Mouse (Mus musculus) hematopoietic stem cell, adult 5-6 weeks (primary cell): ENCODE results near the gene Lrrc8b. TPM values are rescaled to one million over a fixed set of nuclear protein-coding genes. Genes with fewer than 3 reads are reported as not detected.

Experiments used
- ATAC-seq, 2 experiments: fragments of 125-278 bp in 1 of 2; replicated peaks in 1 of 2; 2 replicates each; pipeline ENCODE4 v1.8.0; 2016 to 2017; ENCODE audit warnings: inconsistent platforms in 2 of 2, mild to moderate bottlenecking in 2 of 2, moderate number of reproducible peaks in 2 of 2, low read depth in 1 of 2, moderate TSS enrichment in 1 of 2; ENCODE audit not compliant: low FRiP score in 2 of 2, poor library complexity in 2 of 2, severe bottlenecking in 2 of 2, insufficient read depth in 1 of 2, low TSS enrichment in 1 of 2
- total RNA-seq: library from RNA; stranded (forward); fragments of 172-1452, 232-1000 nt; gene quantifications from 2 replicates; pipeline ENCODE4 v1.2.3, GENCODE M21; 2017

Gene Lrrc8b
- total RNA-seq, 1 experiment from 2014 or later = 10.4 TPM

DNA sequence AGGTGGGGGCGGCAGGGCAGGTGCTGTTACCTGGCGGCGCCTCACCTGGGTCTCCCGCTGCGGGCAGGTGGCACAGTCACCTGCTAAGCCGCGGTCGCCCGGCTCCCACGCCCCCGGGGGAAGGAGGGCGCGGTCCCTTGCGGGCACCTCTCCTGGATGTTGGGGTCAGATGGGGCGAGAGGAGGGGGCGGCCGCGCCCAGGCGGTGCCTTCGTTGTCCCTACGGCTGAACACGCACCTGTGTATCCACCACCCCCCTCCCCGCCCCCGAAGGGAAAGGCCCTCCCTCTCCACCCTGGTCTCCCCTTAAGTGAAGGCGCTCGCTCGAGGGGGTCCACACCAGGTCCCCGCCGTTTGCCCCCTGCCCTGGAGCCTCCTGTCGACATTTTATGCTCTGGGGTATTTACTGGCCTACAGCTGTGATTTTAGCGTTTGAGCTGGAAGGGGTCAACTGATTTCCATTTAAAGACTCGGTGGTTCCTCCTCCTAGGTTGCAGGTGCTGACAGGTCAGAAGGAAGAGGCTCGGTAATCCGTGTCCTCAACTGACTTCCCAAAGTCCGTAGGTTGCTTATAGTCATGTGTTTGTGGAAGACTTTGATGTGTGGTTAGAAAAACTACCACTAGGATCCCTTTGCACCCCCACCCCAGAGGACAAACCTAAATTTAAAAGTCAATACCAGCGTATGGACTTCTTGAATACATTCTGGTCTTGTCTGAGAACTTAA, 538 bp downstream of the Lrrc8b start:
- no peak; a peak in 1 of 4 replicates for ATAC-seq

DNA sequence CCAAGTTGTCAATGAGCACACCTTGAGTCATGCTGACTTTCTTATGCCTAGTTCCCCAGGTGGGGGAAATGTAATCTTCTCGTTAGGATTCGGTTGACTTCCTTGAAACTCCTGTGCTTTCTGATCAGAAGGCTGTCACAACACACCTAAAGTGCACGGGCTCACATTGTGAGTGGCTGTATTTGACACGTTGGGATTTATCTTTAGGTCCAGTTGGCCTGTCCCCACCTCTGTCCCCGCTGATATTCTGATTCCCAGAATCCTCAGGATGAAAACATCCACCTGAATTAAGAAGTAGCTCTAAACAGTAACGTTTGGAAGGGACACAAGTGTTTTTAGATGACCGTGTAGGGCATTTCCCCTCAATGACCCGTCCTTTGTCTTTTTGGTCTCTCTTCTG, 1.6 kb downstream of the Lrrc8b start:
- ATAC-seq = no peak

DNA sequence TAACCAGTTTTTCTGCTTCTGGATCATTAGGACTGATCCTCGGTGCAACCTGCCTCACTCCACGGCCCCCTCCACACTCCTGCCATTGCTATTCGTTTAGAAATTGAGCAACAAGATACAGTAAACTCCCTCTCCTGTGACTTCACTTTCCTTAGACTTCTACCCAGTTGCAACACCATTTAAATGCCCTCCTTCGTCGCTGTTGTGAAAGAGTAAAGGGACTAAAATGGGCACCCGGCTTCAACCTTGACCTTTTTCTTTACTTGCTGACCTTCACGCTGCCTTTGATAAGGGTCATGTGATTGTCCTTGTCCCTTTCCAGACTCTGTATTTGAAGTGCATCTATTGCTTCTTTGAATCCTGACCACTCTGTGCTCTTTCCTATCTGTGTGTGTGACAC, 2.8 kb downstream of the Lrrc8b start:
- ATAC-seq = peak in 1 of 2 experiments; percentile 22; a peak in 1 of 4 replicates

DNA sequence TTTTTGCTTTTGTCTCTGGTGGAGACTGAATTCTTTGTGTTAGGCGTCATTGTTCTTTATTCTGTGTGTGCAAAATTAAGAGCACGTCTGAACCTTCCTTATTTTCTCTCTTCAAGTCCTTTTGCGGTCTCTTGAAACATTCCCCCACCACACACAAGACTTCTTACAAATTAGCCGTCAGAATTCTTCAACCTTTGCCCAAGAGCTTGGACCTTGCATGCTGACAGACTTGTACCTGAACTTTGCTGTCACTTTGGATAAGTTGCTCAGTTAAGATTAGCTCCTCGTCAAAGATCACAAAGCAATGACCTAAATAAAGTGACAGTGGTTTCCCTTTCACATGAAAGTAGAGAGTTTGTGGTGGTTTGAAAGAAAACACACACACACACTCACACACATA, 3.3 kb downstream of the Lrrc8b start:
- no peak for ATAC-seq

DNA sequence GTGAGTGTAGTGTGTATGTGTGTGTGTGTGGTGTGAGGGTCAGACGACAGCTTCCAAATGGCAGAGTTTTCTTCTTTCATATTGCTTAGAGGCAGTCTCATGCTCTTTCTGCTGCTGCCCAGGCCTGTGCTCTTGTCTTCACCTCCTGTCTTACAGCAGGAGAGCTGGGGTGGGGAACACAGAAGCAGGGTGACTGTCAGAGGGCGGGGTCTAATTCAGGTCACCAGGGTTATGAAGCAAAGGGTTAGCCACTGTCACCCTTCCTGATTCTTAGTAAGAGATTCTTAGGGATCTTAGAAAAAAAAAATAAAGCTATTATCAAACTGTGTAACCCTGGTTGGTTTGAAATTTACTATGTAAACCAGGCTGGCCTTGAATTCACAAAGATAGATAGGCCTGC, 10.0 kb downstream of the Lrrc8b start:
- ATAC-seq = no peak

DNA sequence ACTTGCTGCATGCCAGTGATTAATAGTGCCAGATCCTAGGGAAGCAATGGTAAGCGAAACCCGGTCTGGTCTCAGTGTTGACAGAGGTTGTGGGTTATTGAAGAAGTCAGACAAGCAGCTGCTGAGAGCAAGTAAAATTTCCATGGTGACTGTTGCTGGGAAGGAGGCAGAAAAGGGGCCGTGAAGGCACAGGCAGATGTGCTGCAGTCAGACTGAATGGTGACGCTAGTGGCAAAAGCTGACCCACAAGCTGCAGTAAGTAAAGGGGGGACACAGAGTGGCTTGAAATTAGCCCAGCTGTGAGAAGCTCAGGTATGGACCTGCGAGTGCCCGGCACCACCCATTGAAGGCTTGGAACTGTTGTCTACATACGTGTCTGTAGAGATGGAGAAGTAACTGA, 11.8 kb downstream of the Lrrc8b start:
- no peak for ATAC-seq

DNA sequence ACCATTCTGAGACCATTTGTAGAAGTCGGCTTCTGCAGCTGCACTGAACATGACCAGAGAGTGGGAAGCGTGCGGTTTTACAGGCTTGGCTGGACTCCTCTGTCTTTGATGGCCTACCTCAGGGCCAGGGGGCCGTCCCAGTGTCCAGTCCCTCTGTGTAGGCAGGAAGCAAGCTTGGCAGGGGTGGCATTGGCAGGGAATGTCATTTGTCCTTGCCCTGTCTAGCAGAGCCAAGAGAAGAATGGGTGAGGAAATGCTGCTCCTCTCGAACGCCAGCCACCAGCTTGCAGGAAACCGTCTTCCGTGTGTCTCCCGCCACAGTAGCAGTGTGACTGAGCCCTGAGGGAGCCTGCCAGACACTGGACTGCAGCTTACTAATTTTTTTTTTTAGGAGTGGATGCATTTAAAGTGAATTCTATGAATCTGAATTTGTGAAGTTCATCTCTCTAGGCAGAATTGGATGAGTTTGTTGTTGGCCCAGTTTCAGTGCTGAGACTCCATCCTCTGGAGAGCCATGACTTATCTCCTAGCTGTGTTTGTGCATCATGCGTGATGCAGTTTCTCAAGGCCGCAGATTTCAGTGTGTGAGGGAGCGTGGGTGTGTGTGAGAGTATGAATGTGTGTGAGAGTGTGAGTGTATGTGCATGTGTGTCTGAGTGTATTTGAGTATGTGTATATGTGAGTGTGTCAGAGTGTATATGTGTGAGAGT, 12.8 kb downstream of the Lrrc8b start:
- peak; percentile 50 to 53; a peak in 2 of 4 replicates for ATAC-seq

DNA sequence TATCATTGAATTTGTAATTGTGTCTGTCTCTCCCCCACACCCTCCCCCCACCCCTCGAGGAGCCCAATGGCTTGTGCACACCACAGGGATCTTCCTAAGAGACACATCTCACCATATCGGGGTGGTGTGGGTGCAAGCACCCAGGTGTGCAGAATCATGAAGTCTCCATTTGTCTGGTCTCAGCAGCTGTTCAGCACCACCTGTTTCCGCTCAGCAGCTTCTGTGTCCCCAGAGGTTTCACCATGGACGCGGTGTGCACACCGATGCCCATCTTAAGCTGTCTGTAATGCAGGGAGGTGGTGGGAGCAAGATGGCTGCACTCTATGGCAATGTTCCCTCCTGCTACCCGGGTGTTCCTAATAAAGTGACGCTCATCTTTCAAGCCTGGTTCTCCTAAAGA, 14.6 kb downstream of the Lrrc8b start:
- ATAC-seq = no peak

DNA sequence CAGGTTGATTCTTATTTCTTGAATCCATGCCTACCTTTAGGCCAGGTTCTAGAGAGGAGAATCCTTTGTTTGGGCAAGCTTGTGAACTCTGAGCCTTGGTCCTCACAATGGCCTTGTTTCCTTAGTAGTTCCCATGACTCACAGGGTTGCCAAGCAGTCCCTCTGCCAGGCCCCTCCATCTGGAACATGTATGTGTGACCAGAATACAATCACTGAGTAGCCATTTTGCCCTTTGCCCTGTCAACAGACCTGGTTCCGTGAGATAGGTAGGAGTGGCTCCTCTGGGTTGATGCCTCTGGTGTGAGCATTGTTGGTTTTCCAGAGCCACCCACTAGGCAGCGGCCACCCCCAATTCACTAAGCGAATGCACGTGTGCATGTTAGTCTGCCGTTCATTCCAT, 24.0 kb downstream of the Lrrc8b start:
- ATAC-seq = no peak

DNA sequence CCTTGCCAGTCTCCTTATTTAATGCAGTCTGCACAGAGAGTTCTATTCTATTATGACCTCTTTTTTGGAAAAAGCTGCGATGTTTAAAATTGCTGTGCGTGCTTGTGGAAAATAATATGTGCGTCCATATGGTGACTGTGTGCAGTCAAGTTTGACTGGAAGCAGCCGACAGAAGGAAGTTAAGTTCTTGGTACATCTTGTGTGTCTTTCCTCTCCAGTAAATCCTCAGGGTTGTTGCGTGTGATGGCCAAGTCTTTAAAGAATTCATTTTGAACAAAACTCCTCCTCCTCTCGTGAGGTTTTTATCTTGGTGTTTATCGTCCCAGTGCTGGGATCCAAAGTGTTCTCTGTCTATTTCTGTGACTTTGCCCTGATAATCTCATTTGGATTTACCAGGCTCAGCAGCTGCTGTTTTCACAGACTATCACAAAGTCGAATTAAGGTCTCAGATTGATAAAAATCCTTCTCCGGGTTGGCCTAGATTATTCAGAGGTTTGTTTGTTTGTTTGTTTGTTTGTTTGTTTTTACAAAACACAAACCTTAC, 25.5 kb downstream of the Lrrc8b start:
- ATAC-seq = no peak

DNA sequence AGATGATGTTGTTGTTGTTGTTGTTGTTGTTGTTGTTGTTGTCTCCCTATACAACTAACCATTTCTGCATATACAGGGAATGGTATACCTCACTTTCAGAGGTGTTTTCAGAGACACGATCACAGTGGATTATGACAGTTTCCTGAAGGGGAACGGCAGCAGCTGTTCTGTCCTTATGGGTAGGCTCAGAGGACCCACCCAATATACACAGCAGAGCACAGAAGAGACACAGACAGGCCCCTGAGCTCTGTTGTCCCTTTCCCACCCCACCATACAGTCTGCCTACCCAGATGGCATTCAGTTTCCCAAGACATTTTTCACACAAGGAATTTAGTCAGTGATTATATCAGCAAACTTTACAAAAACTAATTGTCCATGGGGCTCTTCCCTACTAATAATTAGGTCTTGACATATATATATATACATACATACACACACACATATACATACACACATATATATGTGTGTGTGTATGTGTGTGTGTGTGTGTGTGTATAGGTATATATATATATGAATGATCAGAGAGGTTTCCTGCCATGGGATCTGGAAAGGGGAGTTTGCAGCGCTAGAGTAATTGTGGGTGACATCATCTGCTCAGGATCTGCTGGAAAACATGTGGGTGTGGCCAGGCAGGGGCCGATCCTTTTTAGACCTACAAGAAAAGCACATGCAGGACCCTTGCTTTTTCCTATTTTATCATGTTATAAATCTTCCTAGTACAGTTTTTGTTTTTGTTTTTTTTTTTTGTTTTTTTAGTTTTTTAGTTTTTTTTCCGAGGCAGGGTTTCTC, 26.8 kb downstream of the Lrrc8b start:
- ATAC-seq = no peak

DNA sequence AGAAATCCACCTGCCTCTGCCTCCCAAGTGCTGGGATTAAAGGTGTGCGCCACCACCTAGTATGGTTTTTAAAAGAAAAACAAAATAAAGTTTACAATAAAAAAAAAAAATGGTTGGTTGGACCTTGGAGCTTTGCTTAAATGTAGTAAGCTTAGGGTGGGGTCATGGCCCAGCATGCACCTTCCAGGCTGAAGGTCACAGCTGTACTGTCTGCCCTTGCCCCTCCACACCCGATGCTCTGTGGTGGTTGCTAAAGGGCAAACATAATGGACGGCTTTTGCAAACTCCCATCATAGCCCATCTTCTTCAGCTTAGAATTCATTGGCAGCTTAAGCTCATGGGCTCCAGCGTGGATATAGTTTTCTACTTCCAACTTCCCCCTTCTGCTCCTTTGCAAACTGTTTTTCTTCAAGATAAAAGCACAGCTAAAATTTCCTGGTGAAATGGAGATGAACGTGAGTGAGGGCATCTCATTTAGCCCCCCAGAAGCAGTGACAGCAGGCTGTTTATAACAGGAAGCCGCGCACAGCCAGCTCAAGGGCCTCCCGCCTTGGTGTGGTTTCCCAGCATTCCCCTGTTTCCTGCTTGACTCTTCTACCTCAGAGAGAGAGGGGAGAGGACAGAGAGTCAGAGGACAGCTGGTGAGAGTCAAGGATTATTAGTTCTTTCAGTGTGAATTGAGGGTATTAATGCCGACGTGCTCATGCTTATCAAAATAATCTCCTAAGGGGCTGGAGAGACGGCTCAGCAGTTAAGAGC, 27.7 kb downstream of the Lrrc8b start:
- peak; percentile 90 to 92 for ATAC-seq

DNA sequence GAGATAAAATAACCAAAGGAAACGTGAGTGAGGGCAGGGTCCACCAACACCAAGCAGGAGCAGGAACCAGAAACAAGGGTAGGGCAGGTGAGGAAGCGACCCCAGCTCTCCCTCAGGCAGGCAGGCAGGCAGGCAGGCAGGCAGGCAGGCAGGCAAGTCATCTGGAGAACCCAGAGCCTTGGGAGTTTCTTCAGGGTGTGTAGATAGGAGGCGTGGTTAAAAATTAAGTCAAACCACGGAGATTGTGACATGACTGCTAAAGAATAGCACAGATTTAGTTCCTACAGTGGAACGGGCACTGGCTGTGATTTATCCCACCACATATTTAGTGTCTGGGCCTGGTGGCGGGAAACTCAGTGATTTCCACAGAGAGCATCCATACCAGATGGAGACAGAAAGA, 30.1 kb downstream of the Lrrc8b start:
- ATAC-seq = no peak

DNA sequence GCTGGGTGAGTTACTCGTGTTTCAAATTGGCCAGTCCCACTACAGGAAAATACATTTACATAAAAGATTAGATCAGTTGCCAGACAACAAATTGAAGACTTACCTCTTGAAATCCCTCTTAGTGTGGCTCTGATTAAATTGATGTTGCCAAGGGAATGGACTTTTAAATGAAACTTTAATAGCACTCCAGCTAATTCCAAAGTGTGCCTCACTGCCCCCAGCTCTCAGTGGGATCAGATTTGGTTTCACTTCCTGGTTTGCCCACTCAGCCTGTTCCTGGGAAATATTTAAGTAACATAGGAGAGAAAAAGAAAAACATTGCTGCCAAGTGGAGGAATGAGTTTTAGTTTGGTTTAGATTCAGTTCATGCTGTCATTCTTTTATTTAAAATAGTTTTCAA, 38.5 kb downstream of the Lrrc8b start:
- ATAC-seq = no peak

DNA sequence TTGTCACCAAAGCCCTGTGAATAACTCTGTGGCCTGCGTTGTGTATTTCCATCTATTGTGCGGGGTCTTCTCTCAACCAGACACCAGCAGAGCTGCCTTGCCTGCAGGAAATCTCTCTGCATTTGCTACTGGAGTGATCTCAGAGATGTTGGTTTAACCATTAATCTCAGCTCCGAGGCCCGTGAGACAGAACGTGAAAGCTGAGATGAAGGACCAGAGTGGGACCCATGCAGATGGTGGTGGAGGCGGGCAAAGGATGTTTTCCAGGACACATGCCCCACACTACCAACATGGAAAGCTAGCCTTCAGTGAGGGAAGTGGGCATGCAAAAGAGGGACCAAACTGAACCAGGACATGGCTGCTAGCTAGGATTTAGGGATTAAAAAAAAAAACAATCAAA, 43.5 kb downstream of the Lrrc8b start:
- no peak for ATAC-seq

DNA sequence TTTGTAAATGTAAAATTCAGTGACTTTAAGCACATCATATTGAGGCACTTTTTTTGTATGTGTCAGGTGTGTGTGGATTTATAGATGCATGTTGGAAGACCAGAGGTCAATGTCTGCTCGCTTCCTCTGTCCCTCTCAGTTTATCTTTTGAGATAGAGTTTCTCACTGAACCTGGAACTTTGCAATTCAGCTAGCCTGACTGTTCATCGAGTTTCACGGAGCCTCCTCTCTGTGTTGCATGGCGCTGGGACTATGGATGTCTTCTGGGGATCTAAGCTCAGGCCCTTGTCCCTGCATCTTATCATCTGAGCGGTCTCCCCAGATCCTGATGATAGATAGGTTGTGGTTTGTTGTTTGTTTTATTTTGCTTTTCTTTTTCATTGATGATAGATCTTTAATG, 45.0 kb downstream of the Lrrc8b start:
- no peak for ATAC-seq

DNA sequence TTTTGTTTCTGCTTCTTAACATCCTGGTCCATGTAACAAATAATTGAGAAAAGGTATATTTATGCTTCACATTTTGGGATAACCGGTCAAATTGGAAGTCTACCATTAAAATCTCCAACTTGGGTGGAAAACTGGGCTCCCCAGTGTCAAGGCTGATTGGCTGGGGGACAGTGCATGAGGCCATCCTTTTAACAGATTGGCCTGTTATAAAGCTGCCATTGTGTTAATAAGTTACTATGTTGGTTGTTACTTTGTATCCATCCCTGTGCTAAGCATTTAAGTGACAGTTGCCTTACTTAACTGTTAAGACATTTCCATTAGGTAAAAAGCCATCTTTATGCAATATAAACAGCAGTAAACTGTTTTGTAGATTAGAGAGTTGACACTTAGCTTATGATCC, 45.5 kb downstream of the Lrrc8b start:
- ATAC-seq = no peak
